Mouse (Mus musculus) thymus, adult 2 months (tissue): ENCODE measurements around the gene Wrap53. TPM values are rescaled to one million over a fixed set of nuclear protein-coding genes. Genes with fewer than 3 reads are reported as not detected.

Source experiments
- DNase-seq: peaks from one replicate; pipeline ENCODE4 v3.0.0; 2021
- H3K27ac ChIP-seq: fragments of 200-500 bp; 2 replicates; pipeline ENCODE4 v1.5.1; 2012; ENCODE audit warnings: low read length, control low read depth; ENCODE audit not compliant: control insufficient read depth, insufficient read depth
- H3K27me3 ChIP-seq: fragments of 200-500 bp; 2 replicates; pipeline ENCODE4 v1.6.1; 2012; ENCODE audit warnings: mild to moderate bottlenecking, low read length, moderate library complexity, mixed read lengths; ENCODE audit not compliant: control insufficient read depth, insufficient read depth
- H3K36me3 ChIP-seq: fragments of 200-500 bp; 2 replicates; pipeline ENCODE4 v1.6.1; 2012; ENCODE audit warnings: mild to moderate bottlenecking, low read length, moderate library complexity; ENCODE audit not compliant: control insufficient read depth, insufficient read depth
- H3K4me1 ChIP-seq: fragments of 200-500 bp; replicated peaks from 2 replicates; pipeline ENCODE4 v1.6.1; 2012; ENCODE audit warnings: low read length; ENCODE audit not compliant: control insufficient read depth, insufficient read depth
- H3K4me3 ChIP-seq: fragments of 200-500 bp; 2 replicates; pipeline ENCODE4 v1.5.1; 2012; ENCODE audit warnings: mild to moderate bottlenecking, low read length, control low read depth, moderate library complexity; ENCODE audit not compliant: control insufficient read depth, insufficient read depth
- CTCF ChIP-seq: fragments of 200-500 bp; IDR thresholded peaks from 2 replicates; pipeline ENCODE4 v1.5.1; 2012; ENCODE audit warnings: mild to moderate bottlenecking, control low read depth, low read length, moderate library complexity, borderline replicate concordance; ENCODE audit not compliant: control insufficient read depth, poor library complexity, insufficient read depth; ENCODE audit errors: extremely low read depth
- POLR2A ChIP-seq: fragments of 200-500 bp; IDR thresholded peaks from 2 replicates; pipeline ENCODE4 v1.6.1; 2012; ENCODE audit warnings: mild to moderate bottlenecking, low read length, control low read depth, moderate library complexity; ENCODE audit not compliant: control insufficient read depth, poor library complexity, insufficient read depth; ENCODE audit errors: extremely low read depth
- WGBS: fragments of 180-500 bp; shearing (Covaris S2); methylation state at CpG from one replicate; pipeline ENCODE4 v1.1.7; 2018; 5-methylcytosine and 5-hydroxymethylcytosine counted together
- polyA plus RNA-seq: library from polyadenylated mRNA; depleted of rRNA; stranded (reverse); fragments of >200 nt; gene quantifications from 2 replicates; pipeline ENCODE4 v1.2.3, GENCODE M21; 2012

Wrap53 gene
- polyA plus RNA-seq, 1 experiment: 41.2 TPM

DNA sequence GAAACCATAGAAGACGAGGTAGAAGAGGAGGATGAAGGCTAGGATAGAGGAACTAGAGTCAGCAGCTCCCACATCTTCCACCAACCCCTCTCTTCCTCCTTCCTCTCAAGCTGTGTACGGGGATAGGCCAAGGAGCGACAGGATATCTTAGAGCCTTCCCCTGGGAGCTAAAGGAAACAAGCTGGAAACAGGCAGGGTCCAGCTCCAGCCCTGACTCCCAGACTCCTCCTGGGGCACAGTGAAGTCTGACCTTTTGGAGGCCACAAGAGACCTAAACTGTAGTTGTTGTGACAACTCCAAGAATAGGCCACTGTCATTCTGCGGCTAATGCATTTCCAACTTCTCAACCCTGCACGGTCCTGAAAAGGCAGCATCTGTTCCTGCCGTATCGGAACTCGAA, 23.5 kb upstream of the Wrap53 start:
- no peak for DNase-seq
- H3K36me3 ChIP-seq: no peaks in the 10 kb centered on the region
- 84% methylated on average over 8 of the region's 8 CpGs for WGBS
- H3K4me1 ChIP-seq: peaks cover 17% of the 10 kb centered on the region
- no peak overlapping the region for H3K4me3 ChIP-seq
- TF ChIP-seq POLR2A: no peak
- TF ChIP-seq CTCF: no peak
- no peak overlapping the region for H3K27ac ChIP-seq
- H3K27me3 ChIP-seq: peaks cover 6% of the 10 kb centered on the region; the same call in 1 of the 2 replicates

DNA sequence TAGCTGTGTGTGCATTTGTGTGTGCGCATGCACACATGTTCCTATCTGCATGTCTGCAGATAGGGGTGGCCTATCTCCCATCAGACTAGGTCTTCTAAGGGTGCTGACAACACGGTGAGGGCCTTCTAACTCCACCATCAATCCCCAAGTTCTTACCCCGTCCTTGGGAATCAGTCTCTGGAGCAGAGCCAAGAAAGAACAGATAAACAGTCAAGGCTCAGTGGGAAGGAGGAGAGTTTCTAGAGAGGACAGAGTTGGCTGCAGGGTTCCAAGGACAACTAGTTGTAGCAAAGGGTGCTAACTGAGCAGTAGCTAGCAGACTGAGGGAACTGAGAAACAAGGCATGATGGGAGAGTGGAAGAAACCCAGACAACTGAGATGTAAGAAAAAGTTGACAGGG, 21.7 kb upstream of the Wrap53 start:
- no peaks in the 10 kb centered on the region for H3K36me3 ChIP-seq
- TF ChIP-seq POLR2A (no peak), CTCF (no peak)
- peaks cover 6% of the 10 kb centered on the region; the same call in 1 of the 2 replicates for H3K27me3 ChIP-seq
- H3K4me1 ChIP-seq: peaks cover 17% of the 10 kb centered on the region
- no peak overlapping the region for H3K27ac ChIP-seq
- DNase-seq: no peak
- 93% methylated on average over 3 of the region's 3 CpGs for WGBS
- H3K4me3 ChIP-seq: no peak overlapping the region

DNA sequence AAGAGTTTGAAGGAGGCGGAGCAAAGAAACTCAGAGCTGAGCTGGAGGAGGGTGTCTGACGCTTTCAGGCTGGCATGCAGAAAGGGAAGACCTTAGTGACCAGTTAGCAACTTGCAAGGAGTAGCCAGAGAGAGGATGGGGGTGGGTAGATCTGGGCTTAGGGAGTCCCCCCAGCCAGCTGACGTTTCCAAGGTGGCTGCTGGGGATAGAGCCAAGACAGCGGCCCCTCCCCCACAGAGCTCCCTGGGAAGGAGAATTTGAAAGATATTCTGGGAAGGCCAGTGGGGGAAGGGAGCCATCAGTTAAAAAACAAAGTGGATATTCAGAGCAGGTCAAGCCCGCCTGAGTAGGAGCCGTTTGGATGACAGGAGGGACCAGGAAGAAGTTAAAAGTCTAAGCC, 20.0 kb upstream of the Wrap53 start:
- no peaks in the 10 kb centered on the region for H3K36me3 ChIP-seq
- no peak for TF ChIP-seq CTCF
- TF ChIP-seq POLR2A: no peak
- H3K27ac ChIP-seq: no peak overlapping the region
- WGBS: 85% methylated on average over 6 of the region's 6 CpGs
- peaks cover 6% of the 10 kb centered on the region; the same call in 1 of the 2 replicates for H3K27me3 ChIP-seq
- peaks cover 5% of the 10 kb centered on the region; the same call in 1 of the 2 replicates for H3K4me1 ChIP-seq
- DNase-seq: no peak
- H3K4me3 ChIP-seq: no peak overlapping the region

DNA sequence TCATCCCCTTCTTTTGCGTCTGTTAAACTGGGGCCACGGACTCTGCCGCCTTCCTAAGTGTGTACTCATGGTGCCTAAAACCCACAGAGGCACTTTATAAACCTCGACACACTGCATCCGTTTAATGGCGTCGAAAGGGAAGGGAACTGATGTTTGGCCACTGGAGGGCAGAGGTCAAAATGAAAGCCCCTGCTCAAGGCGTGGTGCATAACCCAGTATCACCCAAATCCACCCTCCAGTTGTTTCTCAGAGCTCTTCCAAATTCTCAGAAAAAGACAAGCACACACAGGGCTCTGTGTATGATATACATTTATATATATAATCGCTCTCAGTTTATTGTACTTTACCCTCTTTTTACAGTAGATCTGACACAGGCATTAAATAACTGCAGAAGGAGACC, 19.4 kb upstream of the Wrap53 start:
- TF ChIP-seq CTCF (no peak), POLR2A (no peak)
- Histone ChIP-seq H3K4me3 (no peak overlapping the region), H3K27me3 (peaks cover 5% of the 10 kb centered on the region; the same call in 1 of the 2 replicates), H3K27ac (no peak overlapping the region), H3K4me1 (no peaks in the 10 kb centered on the region), H3K36me3 (no peaks in the 10 kb centered on the region)
- WGBS: 22% methylated on average over 9 of the region's 9 CpGs
- DNase-seq: no peak

DNA sequence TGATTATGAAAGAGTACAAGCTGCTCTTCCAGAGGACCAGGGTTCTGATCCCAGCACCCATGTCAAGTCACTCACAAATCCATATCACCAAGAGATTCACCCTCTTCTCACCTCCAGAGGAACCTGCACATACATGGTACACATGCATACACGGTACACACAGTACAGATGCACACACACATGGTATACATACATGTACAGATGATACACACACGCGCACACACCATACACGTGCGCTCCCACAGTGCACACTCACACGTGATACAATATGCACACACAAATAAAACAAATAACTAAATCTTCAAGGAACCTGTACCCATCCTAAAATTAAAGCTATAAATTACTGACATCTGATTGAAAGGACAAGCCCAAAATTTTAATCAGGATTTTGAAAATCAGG, 14.8 kb upstream of the Wrap53 start:
- Histone ChIP-seq H3K36me3 (peaks cover 26% of the 10 kb centered on the region), H3K27ac (no peak overlapping the region), H3K27me3 (no peaks in the 10 kb centered on the region), H3K4me1 (no peaks in the 10 kb centered on the region), H3K4me3 (no peak overlapping the region)
- TF ChIP-seq POLR2A (no peak), CTCF (no peak)
- WGBS: 96% methylated on average over 6 of the region's 6 CpGs
- DNase-seq: no peak

DNA sequence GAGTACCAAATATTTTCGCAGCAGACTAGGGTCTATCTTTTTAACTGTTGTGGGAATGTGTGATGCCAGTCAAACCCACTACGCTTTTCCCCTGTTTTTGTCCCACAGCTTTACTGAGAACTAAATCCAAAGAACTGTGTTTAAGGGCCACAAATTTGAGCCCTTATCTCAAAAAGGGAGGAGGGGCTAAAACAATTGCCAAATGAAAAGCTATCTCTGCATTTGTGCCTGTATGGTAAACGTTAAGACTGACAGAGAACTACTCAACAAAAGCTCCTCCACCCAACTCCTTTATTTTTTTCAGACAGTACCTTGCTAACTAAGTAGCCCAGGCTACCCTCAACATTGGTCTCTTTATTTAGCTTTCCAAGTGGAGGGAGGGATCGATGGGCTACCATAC, 12.7 kb upstream of the Wrap53 start:
- Histone ChIP-seq H3K36me3 (peaks cover 46% of the 10 kb centered on the region), H3K4me1 (no peaks in the 10 kb centered on the region), H3K27me3 (no peaks in the 10 kb centered on the region), H3K4me3 (no peak overlapping the region), H3K27ac (no peak overlapping the region)
- 88% methylated on average over 4 of the region's 4 CpGs for WGBS
- no peak for TF ChIP-seq CTCF
- TF ChIP-seq POLR2A: no peak
- no peak for DNase-seq

DNA sequence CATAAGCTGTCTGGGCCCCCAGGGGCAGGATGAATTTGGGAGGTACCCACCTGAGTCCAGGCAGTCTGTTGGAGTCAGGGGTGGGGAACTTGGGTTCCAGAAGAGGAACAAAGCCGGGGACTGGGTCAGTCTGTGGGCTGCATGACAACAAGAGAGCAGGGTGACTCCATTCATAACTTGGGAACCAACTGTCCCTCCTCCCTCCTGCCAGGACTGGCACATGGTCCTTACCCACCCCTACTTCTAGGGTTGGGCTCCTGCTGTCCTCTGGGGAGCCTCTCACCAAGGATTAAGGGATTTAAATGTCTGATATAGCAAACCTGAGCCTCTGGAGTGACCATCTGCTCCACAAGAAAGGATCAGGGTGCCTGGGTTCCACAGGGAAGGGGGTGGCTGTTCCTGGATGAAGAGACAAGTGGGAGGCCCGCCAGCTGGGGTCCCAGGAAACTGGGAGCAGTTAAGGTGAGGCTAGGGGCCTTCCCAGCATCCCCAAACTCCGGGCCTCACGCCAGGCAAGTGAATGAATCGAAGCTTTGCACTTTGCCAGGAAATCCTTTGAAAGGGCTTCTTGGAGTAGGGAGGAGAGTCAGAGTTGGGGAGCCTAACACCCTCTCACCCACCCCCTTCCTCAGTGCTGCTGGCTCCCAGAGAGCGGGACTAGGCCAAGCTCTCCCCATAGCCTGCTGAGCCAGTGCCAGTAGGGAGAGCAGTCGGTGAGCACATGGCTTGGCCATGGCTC, 12.0 kb upstream of the Wrap53 start:
- TF ChIP-seq CTCF: no peak
- no peak for TF ChIP-seq POLR2A
- no peak overlapping the region for H3K27ac ChIP-seq
- H3K27me3 ChIP-seq: no peaks in the 10 kb centered on the region
- DNase-seq: no peak
- 93% methylated on average over 7 of the region's 7 CpGs for WGBS
- no peak overlapping the region for H3K4me3 ChIP-seq
- H3K36me3 ChIP-seq: peaks cover 54% of the 10 kb centered on the region
- H3K4me1 ChIP-seq: no peaks in the 10 kb centered on the region

DNA sequence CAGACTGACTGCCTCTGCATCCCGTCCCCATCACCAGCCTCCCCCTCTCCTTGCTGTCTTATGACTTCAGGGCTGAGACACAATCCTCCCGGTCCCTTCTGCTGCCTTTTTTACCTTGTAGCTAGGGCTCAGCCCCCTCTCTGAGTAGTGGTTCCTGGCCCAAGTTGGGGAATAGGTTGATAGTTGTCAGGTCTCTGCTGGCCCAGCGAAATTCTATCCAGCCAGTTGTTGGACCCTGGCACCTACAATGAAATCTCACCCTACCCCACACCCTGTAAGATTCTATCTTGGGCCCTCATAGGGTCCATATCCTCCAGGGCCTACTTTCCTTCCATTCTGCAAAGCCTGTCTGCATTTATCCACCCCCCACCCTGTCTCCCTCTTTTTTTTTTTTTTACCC, 11.4 kb upstream of the Wrap53 start:
- no peak for TF ChIP-seq CTCF
- no peak for TF ChIP-seq POLR2A

More for the DNA sequence above, 11.4 kb upstream of the Wrap53 start:
- Histone ChIP-seq H3K36me3 (peaks cover 60% of the 10 kb centered on the region), H3K27me3 (no peaks in the 10 kb centered on the region), H3K4me1 (no peaks in the 10 kb centered on the region), H3K4me3 (no peak overlapping the region), H3K27ac (no peak overlapping the region)
- 94% methylated on average over 3 of the region's 3 CpGs for WGBS
- DNase-seq: no peak
